Mouse (Mus musculus): ENCODE results near the gene Tmem131. TPM values are rescaled to one million over a fixed set of nuclear protein-coding genes. Genes with fewer than 3 reads are reported as not detected.
A peak's percentile ranks its signal among the peaks of the same experiment; 100 is the strongest.

Tmem131 gene
- polyA plus RNA-seq, 1 experiment from 2014 or later = 6.2 TPM

GRCm38 (mm10) chr1:36804259-36804658, 139.2 kb downstream of the Tmem131 start:
- no peaks in the 10 kb centered on the region for H3K4me1 ChIP-seq (replicated peaks)
- 68% methylated on average over 9 of the region's 9 CpGs for WGBS
- H3K36me3 ChIP-seq = peaks cover 79% of the 10 kb centered on the region
- no peaks in the 10 kb centered on the region for H3K9me3 ChIP-seq (replicated peaks)
- H3K27me3 ChIP-seq = no peaks in the 10 kb centered on the region
- no peak overlapping the region for H3K27ac ChIP-seq
- no peak overlapping the region for H3K9ac ChIP-seq
- no peak for ATAC-seq (replicated peaks; ENCODE audit: insufficient number of reproducible peaks, insufficient read depth, low FRiP score, low read depth)
- no peak overlapping the region for H3K4me3 ChIP-seq
- H3K4me2 ChIP-seq = no peak overlapping the region

- Histone ChIP-seq H3K36me3 (peaks cover 71% of the 10 kb centered on the region), H3K27me3 (no peaks in the 10 kb centered on the region), H3K4me3 (no peak overlapping the region), H3K9ac (no peak overlapping the region), H3K9me3 (replicated peaks) (no peaks in the 10 kb centered on the region), H3K4me1 (replicated peaks) (no peaks in the 10 kb centered on the region), H3K27ac (no peak overlapping the region), H3K4me2 (no peak overlapping the region)
- ATAC-seq (replicated peaks; ENCODE audit: insufficient number of reproducible peaks, insufficient read depth, low FRiP score, low read depth) = no peak
- 63% methylated on average over 3 of the region's 3 CpGs for WGBS
Observed at GRCm38 (mm10) chr1:36800379-36801011, 143.0 kb downstream of the Tmem131 start.

DNA sequence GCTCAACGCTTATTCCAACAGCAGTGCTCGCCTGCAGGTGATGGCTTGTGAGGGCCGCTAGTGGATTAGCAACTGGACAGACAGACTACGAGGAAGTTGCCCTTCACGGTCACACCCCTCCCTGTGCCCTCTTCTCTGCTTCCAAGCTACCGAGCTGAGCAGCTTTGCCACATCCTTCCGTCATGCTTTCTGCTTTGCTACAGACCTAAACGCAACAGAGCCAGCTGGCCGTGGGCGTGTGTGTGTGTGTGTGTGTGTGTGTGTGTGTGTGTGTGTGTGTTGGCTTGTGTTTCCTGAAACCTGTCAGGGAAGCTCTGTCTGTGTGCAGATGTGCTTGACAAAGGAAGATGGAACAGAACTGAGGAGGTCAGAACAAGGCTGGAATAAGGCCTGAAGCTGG, 146.0 kb downstream of the Tmem131 start:
- Histone ChIP-seq H3K9me3 (replicated peaks) (no peaks in the 10 kb centered on the region), H3K4me2 (no peak overlapping the region), H3K36me3 (peaks cover 78% of the 10 kb centered on the region), H3K4me3 (no peak overlapping the region), H3K9ac (no peak overlapping the region), H3K27ac (no peak overlapping the region), H3K4me1 (replicated peaks) (no peaks in the 10 kb centered on the region), H3K27me3 (no peaks in the 10 kb centered on the region)
- WGBS = 75% methylated on average over 10 of the region's 10 CpGs
- ATAC-seq (replicated peaks; ENCODE audit: insufficient number of reproducible peaks, insufficient read depth, low FRiP score, low read depth) = no peak

DNA sequence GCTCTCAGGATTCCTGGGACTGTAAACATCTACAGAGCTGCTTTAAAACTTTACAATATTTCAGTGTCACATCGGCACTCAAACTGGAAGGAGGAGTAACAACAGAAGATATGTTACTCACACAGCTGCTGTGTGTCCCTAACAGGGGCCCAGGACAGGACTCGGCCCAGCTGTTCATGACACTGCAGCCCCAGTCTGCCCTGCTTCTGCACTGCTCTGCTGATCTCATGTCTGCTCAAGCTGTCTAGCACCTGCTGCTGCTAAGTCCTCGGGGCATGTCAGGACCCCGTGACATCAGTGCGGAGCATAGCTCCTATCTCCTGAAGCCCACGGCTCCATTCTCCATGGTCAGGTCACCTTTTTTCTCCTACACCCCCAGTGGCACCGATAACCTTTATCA, 146.8 kb downstream of the Tmem131 start:
- Histone ChIP-seq H3K4me1 (replicated peaks) (no peaks in the 10 kb centered on the region), H3K4me3 (no peak overlapping the region), H3K36me3 (peaks cover 75% of the 10 kb centered on the region), H3K9me3 (replicated peaks) (no peaks in the 10 kb centered on the region), H3K4me2 (no peak overlapping the region), H3K27me3 (no peaks in the 10 kb centered on the region), H3K27ac (no peak overlapping the region), H3K9ac (no peak overlapping the region)
- no peak for ATAC-seq (replicated peaks; ENCODE audit: insufficient number of reproducible peaks, insufficient read depth, low FRiP score, low read depth)
- WGBS = 76% methylated on average over 7 of the region's 7 CpGs

DNA sequence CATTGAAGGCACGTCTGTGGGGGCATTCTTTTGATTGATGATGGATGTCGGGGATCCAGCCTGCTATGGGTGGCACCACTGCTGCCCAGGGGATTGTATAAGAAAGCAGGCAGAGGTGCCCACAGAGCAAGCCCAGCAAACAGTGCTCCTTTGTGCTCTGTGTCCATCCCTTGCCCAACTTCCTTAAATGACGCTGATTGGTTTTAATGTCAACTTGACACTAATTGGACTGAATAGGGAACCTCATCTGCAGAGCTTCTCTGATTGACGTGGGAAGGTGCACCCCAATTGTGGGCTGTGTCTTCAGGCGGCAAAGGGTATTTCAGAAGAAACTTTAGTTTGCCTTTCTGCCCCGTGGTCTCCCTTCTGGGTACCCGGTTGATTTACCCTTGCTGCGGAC, 154.1 kb downstream of the Tmem131 start:
- Histone ChIP-seq H3K9me3 (replicated peaks) (no peaks in the 10 kb centered on the region), H3K36me3 (peaks cover 27% of the 10 kb centered on the region), H3K4me3 (no peak overlapping the region), H3K4me1 (replicated peaks) (peaks cover 10% of the 10 kb centered on the region), H3K27ac (no peak overlapping the region), H3K9ac (no peak overlapping the region), H3K27me3 (no peaks in the 10 kb centered on the region), H3K4me2 (no peak overlapping the region)
- WGBS = 79% methylated on average over 8 of the region's 8 CpGs
- no peak for ATAC-seq (replicated peaks; ENCODE audit: insufficient number of reproducible peaks, insufficient read depth, low FRiP score, low read depth)

DNA sequence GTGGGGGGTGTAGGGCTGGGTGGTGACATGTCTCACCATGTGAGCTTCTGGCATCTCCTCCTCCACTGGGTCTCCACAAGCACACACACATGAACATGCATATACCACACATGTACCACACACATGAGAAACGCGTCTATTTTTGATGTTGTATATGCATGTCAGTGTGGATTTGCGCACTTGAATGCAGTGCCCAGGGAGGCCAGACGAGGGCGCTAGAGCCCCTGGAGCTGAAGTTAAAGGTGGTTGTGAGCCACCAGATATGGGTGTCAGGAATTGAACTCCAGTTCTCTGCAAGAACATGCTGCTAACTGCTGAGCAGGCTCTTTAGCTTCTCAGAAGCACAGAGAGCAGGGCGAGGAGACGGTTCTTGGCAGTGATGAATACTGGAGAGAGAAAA, 157.1 kb downstream of the Tmem131 start:
- no peaks in the 10 kb centered on the region for H3K27me3 ChIP-seq
- H3K9ac ChIP-seq = no peak overlapping the region
- H3K9me3 ChIP-seq (replicated peaks) = no peaks in the 10 kb centered on the region
- no peak overlapping the region for H3K4me3 ChIP-seq
- no peak overlapping the region for H3K27ac ChIP-seq
- no peak for ATAC-seq (replicated peaks; ENCODE audit: insufficient number of reproducible peaks, insufficient read depth, low FRiP score, low read depth)
- 89% methylated on average over 7 of the region's 7 CpGs for WGBS
- H3K4me1 ChIP-seq (replicated peaks) = peaks cover 10% of the 10 kb centered on the region
- peaks cover 4% of the 10 kb centered on the region for H3K36me3 ChIP-seq
- no peak overlapping the region for H3K4me2 ChIP-seq

GRCm38 (mm10) chr1:36785238-36785641, 158.2 kb downstream of the Tmem131 start:
- under 1% methylated on average over 16 of the region's 16 CpGs for WGBS
- H3K4me3 ChIP-seq = peak overlapping the region; percentile 50
- no peaks in the 10 kb centered on the region for H3K36me3 ChIP-seq
- peak overlapping the region; percentile 94 for H3K4me2 ChIP-seq
- peak overlapping the region; percentile 44 for H3K9ac ChIP-seq
- H3K4me1 ChIP-seq (replicated peaks) = peaks cover 10% of the 10 kb centered on the region
- 0 out of 2 replicates have a peak, but pooled peaks cover 4% of the 10 kb centered on the region for H3K27me3 ChIP-seq
- no peaks in the 10 kb centered on the region for H3K9me3 ChIP-seq (replicated peaks)
- ATAC-seq (replicated peaks; ENCODE audit: insufficient number of reproducible peaks, insufficient read depth, low FRiP score, low read depth) = no peak
- no peak overlapping the region for H3K27ac ChIP-seq

DNA sequence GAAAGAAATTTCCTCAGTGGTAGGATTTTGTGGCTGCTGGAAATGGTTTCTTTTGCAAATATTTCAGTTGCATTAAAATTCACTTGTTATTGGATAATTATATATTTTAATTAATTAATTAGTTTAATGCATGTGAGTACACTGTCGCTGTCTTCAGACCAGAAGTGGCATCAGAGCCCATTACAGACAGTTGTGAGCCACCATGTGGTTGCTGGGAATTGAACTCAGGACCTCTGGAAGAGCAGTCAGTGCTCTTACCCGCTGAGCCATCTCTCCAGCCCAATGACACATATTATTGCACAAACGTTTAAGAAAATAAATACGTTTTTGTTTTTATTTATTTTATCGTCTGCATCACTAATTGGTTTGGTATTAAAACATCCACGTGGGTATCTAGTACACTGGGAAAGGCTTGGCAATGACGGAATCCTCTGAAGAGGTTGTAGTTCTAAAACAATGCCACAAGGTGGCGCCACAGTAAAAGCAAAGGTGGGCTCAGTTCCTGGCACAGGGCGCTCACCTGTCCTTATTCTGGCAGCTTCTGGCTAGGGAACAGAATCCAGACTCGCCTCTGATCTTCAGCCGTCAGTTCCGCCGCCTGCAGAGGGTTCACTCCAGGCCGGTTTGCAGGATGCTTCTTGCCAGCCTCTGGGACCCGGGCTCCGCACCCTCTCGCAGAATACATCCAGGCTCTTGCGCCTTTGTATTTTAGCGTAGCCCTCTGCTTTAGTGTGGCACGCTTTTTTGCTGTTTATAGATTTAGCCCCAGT, 158.9 kb downstream of the Tmem131 start:
- Histone ChIP-seq H3K27ac (no peak overlapping the region), H3K27me3 (0 out of 2 replicates have a peak, but pooled peaks cover 4% of the 10 kb centered on the region), H3K4me2 (peak overlapping the region; percentile 94), H3K9me3 (replicated peaks) (no peaks in the 10 kb centered on the region), H3K4me1 (replicated peaks) (peaks cover 10% of the 10 kb centered on the region), H3K9ac (peak overlapping the region; percentile 44), H3K4me3 (peak overlapping the region; percentile 50), H3K36me3 (no peaks in the 10 kb centered on the region)
- ATAC-seq (replicated peaks; ENCODE audit: insufficient number of reproducible peaks, insufficient read depth, low FRiP score, low read depth) = 0 out of 2 replicates have a peak, but pooled peaks have one; percentile 14
- 4% methylated on average over 20 of the region's 20 CpGs for WGBS

DNA sequence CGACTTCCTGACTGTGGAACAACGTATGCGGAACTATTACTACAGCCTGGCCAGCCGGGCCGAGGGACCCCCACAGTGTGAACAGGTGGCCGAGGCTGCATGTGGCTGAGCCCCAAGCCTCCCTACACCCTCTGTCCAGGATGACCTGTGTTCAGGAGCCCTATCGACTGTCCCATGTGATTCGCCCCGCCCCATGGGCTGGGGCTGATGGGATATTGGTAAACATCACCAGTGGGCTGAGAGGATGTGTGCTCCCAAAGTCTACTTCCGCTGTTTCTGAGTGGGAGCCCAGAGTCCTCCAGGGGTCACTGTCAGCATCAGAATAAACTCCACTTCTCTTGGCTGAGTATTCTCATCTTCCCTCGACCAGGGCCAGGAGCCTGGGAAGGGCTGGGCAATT, 161.0 kb downstream of the Tmem131 start:
- no peak overlapping the region for H3K9ac ChIP-seq
- H3K9me3 ChIP-seq (replicated peaks) = no peaks in the 10 kb centered on the region
- no peaks in the 10 kb centered on the region for H3K36me3 ChIP-seq
- H3K4me1 ChIP-seq (replicated peaks) = peaks cover 10% of the 10 kb centered on the region
- ATAC-seq (replicated peaks; ENCODE audit: insufficient number of reproducible peaks, insufficient read depth, low FRiP score, low read depth) = no peak
- H3K4me3 ChIP-seq = no peak overlapping the region
- H3K4me2 ChIP-seq = no peak overlapping the region
- no peak overlapping the region for H3K27ac ChIP-seq
- 0 out of 2 replicates have a peak, but pooled peaks cover 4% of the 10 kb centered on the region for H3K27me3 ChIP-seq
- 74% methylated on average over 11 of the region's 11 CpGs for WGBS

DNA sequence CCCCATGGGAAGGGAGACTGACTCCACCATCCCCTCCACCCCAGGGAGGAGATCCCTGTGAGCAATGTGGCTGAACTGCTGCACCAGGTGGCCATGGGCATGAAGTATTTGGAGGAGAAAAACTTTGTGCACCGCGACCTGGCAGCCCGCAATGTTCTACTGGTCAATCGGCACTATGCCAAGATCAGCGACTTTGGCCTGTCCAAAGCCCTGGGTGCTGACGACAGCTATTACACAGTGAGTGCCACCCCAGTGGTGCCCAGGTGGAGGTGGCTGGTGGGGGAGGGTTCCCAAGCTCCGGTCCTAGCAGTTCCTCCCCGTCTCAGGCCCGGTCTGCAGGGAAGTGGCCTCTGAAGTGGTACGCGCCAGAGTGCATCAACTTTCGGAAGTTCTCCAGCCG, 162.7 kb downstream of the Tmem131 start:
- H3K27me3 ChIP-seq = 0 out of 2 replicates have a peak, but pooled peaks cover 4% of the 10 kb centered on the region
- no peak overlapping the region for H3K27ac ChIP-seq
- H3K4me2 ChIP-seq = no peak overlapping the region
- no peaks in the 10 kb centered on the region for H3K9me3 ChIP-seq (replicated peaks)
- H3K4me1 ChIP-seq (replicated peaks) = peaks cover 10% of the 10 kb centered on the region
- ATAC-seq (replicated peaks; ENCODE audit: insufficient number of reproducible peaks, insufficient read depth, low FRiP score, low read depth) = no peak
- no peak overlapping the region for H3K9ac ChIP-seq
- 76% methylated on average over 13 of the region's 13 CpGs for WGBS
- no peaks in the 10 kb centered on the region for H3K36me3 ChIP-seq
- no peak overlapping the region for H3K4me3 ChIP-seq

GRCm38 (mm10) chr1:36772198-36772934, 171.1 kb downstream of the Tmem131 start:
- no peak overlapping the region for H3K4me2 ChIP-seq
- H3K4me1 ChIP-seq (replicated peaks) = peaks cover 5% of the 10 kb centered on the region
- H3K27ac ChIP-seq = no peak overlapping the region
- no peaks in the 10 kb centered on the region for H3K36me3 ChIP-seq
- H3K9me3 ChIP-seq (replicated peaks) = no peaks in the 10 kb centered on the region
- H3K9ac ChIP-seq = no peak overlapping the region
- WGBS = 81% methylated on average over 9 of the region's 9 CpGs
- H3K27me3 ChIP-seq = peaks cover 12% of the 10 kb centered on the region
- ATAC-seq (replicated peaks; ENCODE audit: insufficient number of reproducible peaks, insufficient read depth, low FRiP score, low read depth) = no peak
- H3K4me3 ChIP-seq = no peak overlapping the region

Measured in heart, embryonic 15.5 days (tissue).